ENCODE assay signal across 12 mouse cellular contexts in the genomic region with DNA sequence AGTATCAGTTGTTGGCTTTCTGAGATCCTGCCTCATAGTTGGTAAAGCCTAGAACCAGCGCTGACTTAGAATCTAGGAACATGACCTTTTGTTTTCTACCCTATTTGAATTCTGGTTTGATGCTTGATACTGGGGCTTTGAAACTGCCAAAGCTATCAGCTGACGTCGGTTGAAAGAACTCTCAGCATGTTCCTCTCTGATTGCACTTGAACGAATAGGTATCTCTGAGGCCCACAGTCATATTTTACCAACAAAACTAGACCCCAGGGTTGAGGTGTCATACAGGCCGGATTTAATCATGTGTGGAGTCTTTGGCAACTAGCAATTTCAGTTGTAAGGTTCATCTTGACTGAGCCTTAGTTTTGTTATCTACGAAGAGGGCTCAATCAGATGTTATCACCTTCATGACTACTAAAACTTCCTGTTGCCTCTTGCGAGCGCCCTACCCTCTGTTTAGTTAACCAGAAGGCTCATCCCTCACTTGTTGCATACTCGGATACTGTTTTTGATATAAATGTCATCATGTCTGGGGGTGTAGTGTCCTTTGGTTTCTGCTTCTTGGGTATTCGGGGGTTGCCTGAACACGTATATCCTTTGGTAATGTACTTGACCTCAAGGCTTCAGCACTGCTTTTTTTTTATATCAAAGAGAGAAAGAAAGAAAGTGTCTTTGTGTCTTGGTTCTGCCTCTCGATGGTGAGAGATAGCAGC. TPM values are rescaled to one million over a fixed set of nuclear protein-coding genes. Genes with fewer than 3 reads are reported as not detected.
DNase-seq lines count a peak whose midpoint lies in the region; ATAC-seq and TF ChIP-seq lines count a peak whose summit lies in the region.
"Had no signal": no experiment of that assay in that cellular context is flagged by ENCODE, and none has a peak within 500 bp of the region (broad histone marks: within the 10 kb centered on the region; RNA-seq: fewer than 3 reads in every experiment).

No protein-coding gene starts in this region.

- no peaks in the 10 kb centered on the region for H3K27me3 ChIP-seq in heart, embryonic 14.5 days (ENCODE audit: control insufficient read depth, insufficient read depth, low read length)
- no peaks in the 10 kb centered on the region for H3K27me3 ChIP-seq in neural tube, embryonic 15.5 days (replicated peaks)
- H3K27me3 ChIP-seq in stomach, postnatal 0 days (ENCODE audit: control insufficient read depth, insufficient read depth, low read length), result no peaks in the 10 kb centered on the region
- H3K27me3 ChIP-seq in forebrain, embryonic 11.5 days (ENCODE audit: control insufficient read depth, insufficient read depth, low read length), result no peaks in the 10 kb centered on the region
- H3K27me3 ChIP-seq: forebrain, embryonic 12.5 days; hindbrain, embryonic 15.5 days had no signal

- no peak for DNase-seq in heart, postnatal 25 days (ENCODE audit: low spot score)
- DNase-seq in neural tube, embryonic 10.5 days (ENCODE audit: extremely low spot score, low spot score), result no peak
- peak; percentile 89 for DNase-seq in induced T-regulatory cell, adult 2 months (ENCODE audit: low read depth)
- no peak for DNase-seq in stomach, postnatal 0 days (ENCODE audit: low spot score)
- DNase-seq in adrenal gland, postnatal 36 days, result no peak
- no peak for DNase-seq in forebrain, embryonic 11.5 days (ENCODE audit: low spot score)

- no peak overlapping the region for H3K9ac ChIP-seq in heart, embryonic 14.5 days (ENCODE audit: low read length)
- H3K9ac ChIP-seq in neural tube, embryonic 15.5 days (replicated peaks), result no peak overlapping the region
- H3K9ac ChIP-seq in stomach, postnatal 0 days (ENCODE audit: low read length), result no peak overlapping the region
- H3K9ac ChIP-seq in forebrain, embryonic 11.5 days (ENCODE audit: low read length), result no peak overlapping the region
- H3K9ac ChIP-seq: forebrain, embryonic 12.5 days; hindbrain, embryonic 15.5 days had no signal

- no peak overlapping the region for H3K4me2 ChIP-seq in heart, embryonic 14.5 days (ENCODE audit: low read length)
- no peak overlapping the region for H3K4me2 ChIP-seq in neural tube, embryonic 15.5 days
- H3K4me2 ChIP-seq in stomach, postnatal 0 days (replicated peaks; ENCODE audit: low read depth), result no peak overlapping the region
- H3K4me2 ChIP-seq in forebrain, embryonic 11.5 days (ENCODE audit: low read depth, low read length, severe bottlenecking), result no peak overlapping the region
- H3K4me2 ChIP-seq: forebrain, embryonic 12.5 days; hindbrain, embryonic 15.5 days had no signal

- intact Hi-C loops in heart, postnatal 25 days (cut with DNase I), result loop anchor here (2.0 kb wide), 1 partner anchor 16 kb away; a partner anchor contains a TSS

- peak overlapping the region; percentile 50 to 52 for H3K27ac ChIP-seq in heart, embryonic 14.5 days (replicated peaks in 1 of 2; ENCODE audit: control insufficient read depth in 1 of 2, insufficient read depth in 1 of 2, low read depth in 2 of 2, low read length in 2 of 2)
- H3K27ac ChIP-seq in neural tube, embryonic 15.5 days (replicated peaks), result peak overlapping the region; percentile 56
- peak overlapping the region; percentile 31; the same call in 1 of the 2 replicates for H3K27ac ChIP-seq in stomach, postnatal 0 days (replicated peaks)
- H3K27ac ChIP-seq in forebrain, embryonic 11.5 days (ENCODE audit: low read depth, low read length), result no peak overlapping the region
- H3K27ac ChIP-seq: forebrain, embryonic 12.5 days; hindbrain, embryonic 15.5 days; midbrain, embryonic 10.5 days had no signal

- peaks cover 5 to 19% of the 10 kb centered on the region in 2 experiments for H3K4me1 ChIP-seq in heart, embryonic 14.5 days (ENCODE audit: control insufficient read depth in 2 of 2, insufficient read depth in 2 of 2, low read length in 2 of 2)
- H3K4me1 ChIP-seq in neural tube, embryonic 15.5 days, result peaks cover 11% of the 10 kb centered on the region; the same call in 1 of the 2 replicates
- H3K4me1 ChIP-seq in stomach, postnatal 0 days (replicated peaks; ENCODE audit: control insufficient read depth, insufficient read depth), result no peaks in the 10 kb centered on the region; the same call in 1 of the 2 replicates
- H3K4me1 ChIP-seq in forebrain, embryonic 11.5 days (replicated peaks; ENCODE audit: control insufficient read depth, insufficient read depth, low read length), result no peaks in the 10 kb centered on the region
- H3K4me1 ChIP-seq: forebrain, embryonic 12.5 days; hindbrain, embryonic 15.5 days had no signal

- TF ChIP-seq CTCF in stomach, postnatal 0 days (IDR thresholded peaks at IDR 0.05; ENCODE audit: low read depth), result no peak

- no peak overlapping the region for H3K4me3 ChIP-seq in heart, embryonic 14.5 days (ENCODE audit: control insufficient read depth in 1 of 2, insufficient read depth in 1 of 2, low read depth in 1 of 2, low read length in 2 of 2)
- no peak overlapping the region for H3K4me3 ChIP-seq in neural tube, embryonic 15.5 days (replicated peaks)
- no peak overlapping the region for H3K4me3 ChIP-seq in stomach, postnatal 0 days (ENCODE audit: low read depth, low read length)
- H3K4me3 ChIP-seq in forebrain, embryonic 11.5 days (ENCODE audit: low read depth, low read length), result no peak overlapping the region
- H3K4me3 ChIP-seq: forebrain, embryonic 12.5 days; hindbrain, embryonic 15.5 days; midbrain, embryonic 10.5 days had no signal

- no peak for ATAC-seq in heart, embryonic 14.5 days (ENCODE audit: insufficient number of reproducible peaks, insufficient read depth, low FRiP score, low read depth)
- ATAC-seq in neural tube, embryonic 15.5 days (ENCODE audit: low FRiP score), result no peak
- no peak for ATAC-seq in stomach, postnatal 0 days (ENCODE audit: low FRiP score, low TSS enrichment)
- no peak for ATAC-seq in forebrain, embryonic 11.5 days (replicated peaks; ENCODE audit: low FRiP score)

- peaks cover 15% of the 10 kb centered on the region for H3K36me3 ChIP-seq in heart, embryonic 14.5 days (ENCODE audit: control insufficient read depth, insufficient read depth, low read length)
- peaks cover 18% of the 10 kb centered on the region for H3K36me3 ChIP-seq in neural tube, embryonic 15.5 days
- H3K36me3 ChIP-seq in stomach, postnatal 0 days (ENCODE audit: control insufficient read depth, insufficient read depth, low read length), result peaks cover 19% of the 10 kb centered on the region; the same call in 1 of the 2 replicates
- H3K36me3 ChIP-seq in forebrain, embryonic 11.5 days (ENCODE audit: control insufficient read depth, insufficient read depth, low read length), result no peaks in the 10 kb centered on the region

- WGBS in heart, embryonic 14.5 days, result 65% methylated on average over 12 of the region's 12 CpGs
- 77% methylated on average over 12 of the region's 12 CpGs for WGBS in neural tube, embryonic 15.5 days
- 64% methylated on average over 12 of the region's 12 CpGs for WGBS in stomach, postnatal 0 days
- 90% methylated on average over 12 of the region's 12 CpGs for WGBS in forebrain, embryonic 11.5 days

- no peaks in the 10 kb centered on the region for H3K9me3 ChIP-seq in heart, embryonic 14.5 days (ENCODE audit: control insufficient read depth, low read length)
- no peaks in the 10 kb centered on the region for H3K9me3 ChIP-seq in neural tube, embryonic 15.5 days (replicated peaks)
- H3K9me3 ChIP-seq in stomach, postnatal 0 days (ENCODE audit: control insufficient read depth, low read length), result no peaks in the 10 kb centered on the region
- no peaks in the 10 kb centered on the region for H3K9me3 ChIP-seq in forebrain, embryonic 11.5 days (ENCODE audit: control insufficient read depth, low read length)
- H3K9me3 ChIP-seq: forebrain, embryonic 12.5 days; hindbrain, embryonic 15.5 days; midbrain, embryonic 10.5 days had no signal

- no peak for TF ChIP-seq EP300 in stomach, postnatal 0 days (optimal IDR thresholded peaks at IDR 0.05)

RNA-seq across cellular contexts. Expression of a gene that starts 14.9 kb away (rescaled TPM):
- 5.7 and 5.9 TPM in 2 replicates for polyA plus RNA-seq in heart, embryonic 14.5 days (2014; fragmentation: Nextera tagmentation; extraction: Ambion mirVana)
- 1 to 10 TPM; 3.8 to 7.4 TPM for total RNA-seq in heart, postnatal 25 days (2021)
- polyA plus RNA-seq in neural tube, embryonic 15.5 days (2015; fragmentation: Nextera tagmentation; extraction: Ambion mirVana), result 5.5 and 17.4 TPM in 2 replicates
- polyA plus RNA-seq in stomach, postnatal 0 days (2015; fragmentation: Nextera tagmentation; extraction: Ambion mirVana), result 9.6 and 9.7 TPM in 2 replicates
- total RNA-seq in adrenal gland, postnatal 36 days (2021), result 1 to 10 TPM; 4.0 to 4.6 TPM
- polyA plus RNA-seq in forebrain, embryonic 11.5 days (2014; fragmentation: Nextera tagmentation; extraction: Ambion mirVana), result 2.0 and 2.5 TPM in 2 replicates

RNA-seq across cellular contexts. Expression of a gene that starts 16.6 kb away (rescaled TPM):
- 10.0 and 10.3 TPM in 2 replicates for polyA plus RNA-seq in heart, embryonic 14.5 days (2014; fragmentation: Nextera tagmentation; extraction: Ambion mirVana)
- 10 to 100 TPM in 1 of 2 experiments, 1 to 10 TPM in 1; 9.3 to 10.9 TPM for total RNA-seq in heart, postnatal 25 days (2021)
- 40.2 and 40.3 TPM in 2 replicates for polyA plus RNA-seq in neural tube, embryonic 15.5 days (2015; fragmentation: Nextera tagmentation; extraction: Ambion mirVana)
- polyA plus RNA-seq in stomach, postnatal 0 days (2015; fragmentation: Nextera tagmentation; extraction: Ambion mirVana), result 35.1 and 38.5 TPM in 2 replicates
- 10 to 100 TPM; 14.6 to 24.3 TPM for total RNA-seq in adrenal gland, postnatal 36 days (2021)
- 22.4 and 23.0 TPM in 2 replicates for polyA plus RNA-seq in forebrain, embryonic 11.5 days (2014; fragmentation: Nextera tagmentation; extraction: Ambion mirVana)

RNA-seq across cellular contexts. Expression of a gene that starts 33.1 kb away (rescaled TPM):
- not detected in 2 replicates for polyA plus RNA-seq in heart, embryonic 14.5 days (2014; fragmentation: Nextera tagmentation; extraction: Ambion mirVana)
- total RNA-seq in heart, postnatal 25 days (2021), result not detected
- polyA plus RNA-seq in neural tube, embryonic 15.5 days (2015; fragmentation: Nextera tagmentation; extraction: Ambion mirVana), result 0.73 TPM in 1 of 2 replicates, not detected in the other
- polyA plus RNA-seq in stomach, postnatal 0 days (2015; fragmentation: Nextera tagmentation; extraction: Ambion mirVana), result 0.05 and 0.11 TPM in 2 replicates
- under 1 TPM in 1 of 2 experiments, not detected in 1; 0.26 TPM for total RNA-seq in adrenal gland, postnatal 36 days (2021)
- polyA plus RNA-seq in forebrain, embryonic 11.5 days (2014; fragmentation: Nextera tagmentation; extraction: Ambion mirVana), result not detected in 2 replicates
- total RNA-seq: adrenal gland, postnatal 25 days had no signal
- polyA plus RNA-seq: forebrain, embryonic 12.5 days; hindbrain, embryonic 15.5 days had no signal

RNA-seq across cellular contexts. Expression of a gene that starts 43.0 kb away (rescaled TPM):
- polyA plus RNA-seq in heart, embryonic 14.5 days (2014; fragmentation: Nextera tagmentation; extraction: Ambion mirVana), result 31.6 and 34.3 TPM in 2 replicates
- 10 to 100 TPM; 40.0 to 43.9 TPM for total RNA-seq in heart, postnatal 25 days (2021)
- polyA plus RNA-seq in neural tube, embryonic 15.5 days (2015; fragmentation: Nextera tagmentation; extraction: Ambion mirVana), result 41.8 and 47.4 TPM in 2 replicates
- polyA plus RNA-seq in stomach, postnatal 0 days (2015; fragmentation: Nextera tagmentation; extraction: Ambion mirVana), result 16.0 and 16.5 TPM in 2 replicates
- 10 to 100 TPM; 43.6 to 60.1 TPM for total RNA-seq in adrenal gland, postnatal 36 days (2021)
- 107 and 108 TPM in 2 replicates for polyA plus RNA-seq in forebrain, embryonic 11.5 days (2014; fragmentation: Nextera tagmentation; extraction: Ambion mirVana)

RNA-seq across cellular contexts. Expression of a gene that starts 43.1 kb away (rescaled TPM):
- polyA plus RNA-seq in heart, embryonic 14.5 days (2014; fragmentation: Nextera tagmentation; extraction: Ambion mirVana), result 3.0 and 3.2 TPM in 2 replicates
- total RNA-seq in heart, postnatal 25 days (2021), result 1 to 10 TPM; 5.0 to 5.3 TPM
- 7.5 and 10.0 TPM in 2 replicates for polyA plus RNA-seq in neural tube, embryonic 15.5 days (2015; fragmentation: Nextera tagmentation; extraction: Ambion mirVana)
- 2.1 and 2.2 TPM in 2 replicates for polyA plus RNA-seq in stomach, postnatal 0 days (2015; fragmentation: Nextera tagmentation; extraction: Ambion mirVana)
- total RNA-seq in adrenal gland, postnatal 36 days (2021), result 10 to 100 TPM in 1 of 2 experiments, 1 to 10 TPM in 1; 7.3 to 11.6 TPM
- polyA plus RNA-seq in forebrain, embryonic 11.5 days (2014; fragmentation: Nextera tagmentation; extraction: Ambion mirVana), result 5.3 and 5.9 TPM in 2 replicates
